9 mouse cellular contexts compared by ENCODE assay signal in the genomic region with DNA sequence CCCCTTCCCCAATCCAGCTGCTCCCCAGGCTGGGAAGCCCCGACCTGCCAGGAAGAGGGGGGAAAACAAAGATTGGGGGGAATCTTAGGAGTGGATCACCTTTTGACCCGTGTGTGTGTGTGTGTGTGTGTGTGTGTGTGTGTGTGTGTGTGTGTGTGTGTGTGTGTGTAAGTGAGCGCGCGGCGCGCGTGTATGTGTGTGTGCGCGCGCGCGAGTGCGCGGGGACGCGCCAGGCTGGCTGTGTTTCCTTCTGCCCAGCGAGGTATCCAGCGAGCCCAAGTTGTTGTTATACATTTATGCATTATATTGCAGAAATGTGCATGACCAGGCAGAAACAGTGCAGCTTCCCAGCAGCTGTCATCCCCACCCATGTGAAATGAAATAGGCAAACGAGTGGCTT. TPM values are rescaled to one million over a fixed set of nuclear protein-coding genes. Genes with fewer than 3 reads are reported as not detected.
A peak's percentile ranks its signal among the peaks of the same experiment; 100 is the strongest.
DNase-seq lines count a peak whose midpoint lies in the region; ATAC-seq lines count a peak whose summit lies in the region.
"Had no signal": no experiment of that assay in that cellular context is flagged by ENCODE, and none has a peak within 500 bp of the region (broad histone marks: within the 10 kb centered on the region; RNA-seq: fewer than 3 reads in every experiment).

No protein-coding gene starts in this region.

- H3K4me3 ChIP-seq in heart, embryonic 16.5 days (ENCODE audit: low read length), result peak overlapping the region; percentile 77
- H3K4me3 ChIP-seq in liver, embryonic 12.5 days, result peak overlapping the region; percentile 72

- peak; percentile 73 for DNase-seq in cerebellum, adult 9-10 months
- peak; percentile 25 for DNase-seq in spleen, adult 12 weeks (ENCODE audit: low spot score)
- DNase-seq in spleen, adult 18-20 months, result no peak
- DNase-seq in spleen, postnatal 14 days (ENCODE audit: low spot score in 2 of 2), result peak; percentile 10 to 25

- H3K27me3 ChIP-seq in heart, embryonic 16.5 days (ENCODE audit: control insufficient read depth, insufficient read depth, low read length), result no peaks in the 10 kb centered on the region
- no peaks in the 10 kb centered on the region for H3K27me3 ChIP-seq in liver, embryonic 12.5 days (replicated peaks)
- H3K27me3 ChIP-seq: Patski had no signal

- H3K9me3 ChIP-seq in heart, embryonic 16.5 days (replicated peaks; ENCODE audit: control insufficient read depth, low read length), result no peaks in the 10 kb centered on the region
- H3K9me3 ChIP-seq in liver, embryonic 12.5 days (replicated peaks), result no peaks in the 10 kb centered on the region

- ATAC-seq in cerebellum, adult (ENCODE audit: insufficient number of reproducible peaks, low FRiP score, low TSS enrichment), result no peak
- no peak for ATAC-seq in heart, embryonic 16.5 days (replicated peaks; ENCODE audit: extremely low read depth, insufficient read depth, low FRiP score)
- no peak for ATAC-seq in liver, embryonic 12.5 days
- no peak for ATAC-seq in activated CD4-positive, CD25-positive, alpha-beta regulatory T cell, adult 4 months

- H3K4me1 ChIP-seq in heart, embryonic 16.5 days (ENCODE audit: control insufficient read depth, insufficient read depth, low read length), result peaks cover 6% of the 10 kb centered on the region
- H3K4me1 ChIP-seq in liver, embryonic 12.5 days, result peaks cover 37% of the 10 kb centered on the region

- H3K4me2 ChIP-seq in heart, embryonic 16.5 days (ENCODE audit: low read depth, low read length), result peak overlapping the region; percentile 79
- peak overlapping the region; percentile 97 for H3K4me2 ChIP-seq in liver, embryonic 12.5 days

- H3K36me3 ChIP-seq in heart, embryonic 16.5 days (ENCODE audit: control insufficient read depth, insufficient read depth), result no peaks in the 10 kb centered on the region
- H3K36me3 ChIP-seq in liver, embryonic 12.5 days, result no peaks in the 10 kb centered on the region

- peak overlapping the region; percentile 90 for H3K9ac ChIP-seq in heart, embryonic 16.5 days (ENCODE audit: low read length)
- H3K9ac ChIP-seq in liver, embryonic 12.5 days, result peak overlapping the region; percentile 77

- WGBS in heart, embryonic 16.5 days, result under 1% methylated on average over 19 of the region's 20 CpGs
- WGBS in liver, embryonic 12.5 days (ENCODE audit: insufficient replicate concordance), result 2% methylated on average over 18 of the region's 20 CpGs

- peak overlapping the region; percentile 99 for H3K27ac ChIP-seq in heart, embryonic 16.5 days (ENCODE audit: low read length)
- peak overlapping the region; percentile 93 for H3K27ac ChIP-seq in liver, embryonic 12.5 days

RNA-seq across cellular contexts. Expression of gene Maml3, which starts 0.3 kb away (rescaled TPM):
- 2.6 and 3.1 TPM in 2 replicates for polyA plus RNA-seq in heart, embryonic 16.5 days (2015; fragmentation: Nextera tagmentation; extraction: Ambion mirVana)
- polyA plus RNA-seq in liver, embryonic 12.5 days (2016; fragmentation: Nextera tagmentation; extraction: Ambion mirVana), result 1.5 and 1.7 TPM in 2 replicates
- polyA plus RNA-seq in activated CD4-positive, CD25-positive, alpha-beta regulatory T cell, adult 4 months (2017; shearing (Covaris generic)), result under 1 TPM; 0.55 to 0.67 TPM

Comparison
In these comparisons a context has a peak if more than half of its experiments do, and no peak if none do; other contexts are left out.
1. DNase-seq: peak in cerebellum, adult 9-10 months (single experiment), spleen, adult 12 weeks (single experiment) and spleen, postnatal 14 days (2 of 2); none in spleen, adult 18-20 months (0 of 2).